Mouse (Mus musculus): Measurements from ENCODE around the gene Ralgds.
"Not testable (repeated sequence)": the region's sequence is repeated elsewhere in the genome, so short reads cannot be mapped to it uniquely, and the experiment has no call there.

Gene Ralgds

GRCm38 (mm10) chr2:28505795-28506194, 7.1 kb upstream of the Ralgds start, which contains the start of gene Gm10134:
TSS of gene Gm10134 (plus strand) at chr2:28506095.
- no peak for DNase-seq (ENCODE audit: low spot score)

DNA sequence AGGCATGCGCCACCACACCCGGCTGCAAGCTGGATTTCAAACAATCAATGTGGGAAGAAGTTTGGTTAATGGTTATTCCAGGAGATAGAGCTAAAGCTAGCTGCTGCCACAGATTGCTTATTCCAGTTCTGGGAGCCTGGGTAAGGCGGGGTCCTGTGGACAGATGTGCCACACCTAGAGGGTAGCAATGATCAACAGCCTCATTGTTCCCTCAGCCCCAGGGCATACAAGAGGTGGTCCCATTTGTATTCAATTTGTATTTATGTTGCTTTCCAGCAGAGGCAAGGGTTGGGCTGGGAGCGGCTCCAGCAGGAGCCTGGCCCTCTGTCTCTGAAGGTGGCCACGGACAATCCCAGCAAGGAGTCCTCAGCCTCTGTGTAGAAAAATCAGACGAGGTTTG, 6.6 kb upstream of the Ralgds start:
- no peak for DNase-seq (ENCODE audit: low spot score)

DNA sequence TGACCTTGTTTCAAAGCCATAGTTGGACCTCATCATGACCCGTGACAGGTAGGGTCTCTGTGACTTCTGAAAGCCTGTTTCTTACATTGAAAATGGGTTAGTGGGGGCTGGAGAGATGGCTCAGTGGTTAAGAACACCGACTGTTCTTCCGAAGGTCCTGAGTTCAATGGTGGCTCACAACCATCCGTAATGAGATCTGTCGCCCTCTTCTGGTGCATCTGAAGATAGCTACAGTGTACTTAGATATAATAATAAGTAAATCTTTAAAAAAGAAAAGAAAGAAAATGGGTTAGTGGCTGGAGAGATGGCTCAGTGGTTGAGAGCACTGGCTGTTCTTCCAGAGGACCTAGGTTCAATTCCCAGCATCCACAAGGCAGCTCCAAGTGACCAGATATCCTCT, 1.3 kb upstream of the Ralgds start:
- not testable (repeated sequence) for DNase-seq (ENCODE audit: low spot score)

GRCm38 (mm10) chr2:28513431-28514370, 776 bp downstream of the Ralgds start:
- DNase-seq (ENCODE audit: low spot score): no peak

DNA sequence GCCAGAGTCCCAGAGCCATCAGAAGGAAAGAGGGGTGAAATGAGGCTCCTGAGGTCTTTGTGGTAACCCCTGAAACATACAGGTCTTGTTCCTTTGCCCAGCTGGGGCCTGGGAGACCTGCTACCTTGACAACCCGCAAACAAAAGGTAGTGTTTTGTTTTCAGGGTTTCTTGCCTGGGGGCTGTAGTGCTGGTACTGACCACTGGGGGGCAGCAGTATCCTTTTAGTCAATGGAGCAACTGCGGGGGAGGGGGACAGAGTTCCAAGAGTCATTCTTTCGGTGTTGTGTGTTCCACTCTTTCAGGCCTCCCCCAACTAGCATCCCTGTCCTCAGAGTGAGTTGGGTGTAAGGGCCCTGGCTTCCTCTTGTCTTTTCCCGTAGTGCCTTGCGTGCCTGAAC, 1.6 kb downstream of the Ralgds start:
- peak; percentile 81 for DNase-seq (ENCODE audit: low spot score)

GRCm38 (mm10) chr2:28517206-28517909, 4.4 kb downstream of the Ralgds start:
- DNase-seq (ENCODE audit: low spot score): peak; percentile 73

DNA sequence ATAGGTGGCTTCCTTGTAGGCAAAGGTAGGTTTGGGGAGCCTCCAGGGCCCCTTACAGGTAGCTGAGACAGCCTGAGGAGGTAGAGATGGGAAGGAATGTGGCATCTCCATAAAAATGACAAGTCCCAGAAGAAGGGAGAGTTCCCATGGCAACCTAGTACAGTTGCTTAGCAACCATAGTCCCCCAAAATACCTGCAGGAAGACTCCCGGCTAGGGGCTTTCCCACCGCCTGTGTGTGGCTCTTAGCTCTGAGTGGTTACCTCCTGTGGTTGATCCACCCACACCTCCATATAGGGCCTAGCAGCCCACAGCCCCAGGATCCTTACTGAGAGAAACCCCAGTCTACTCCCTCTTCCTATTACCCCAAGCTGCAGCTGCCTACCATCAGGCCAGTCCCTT, 5.3 kb downstream of the Ralgds start:
- no peak for DNase-seq (ENCODE audit: low spot score)

DNA sequence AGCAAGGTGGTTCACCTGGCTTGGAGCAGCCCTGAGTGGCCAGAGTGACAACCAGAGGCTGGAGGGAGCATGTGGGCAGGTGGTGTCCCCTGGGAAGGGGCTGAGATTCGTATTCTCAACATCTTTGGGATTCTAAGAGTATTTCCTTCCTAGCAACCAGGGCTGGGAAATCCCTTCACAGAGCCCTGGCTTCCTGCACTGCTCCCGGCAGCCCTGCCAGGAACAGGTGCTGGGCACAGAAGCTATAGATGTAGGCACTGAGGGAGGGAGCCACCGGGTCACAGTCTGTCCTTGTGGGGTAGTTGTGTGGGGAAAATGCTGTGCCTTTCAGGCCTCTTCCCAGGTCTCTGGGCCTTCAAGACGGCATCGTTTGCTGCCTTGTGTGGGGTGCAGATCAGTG, 7.7 kb downstream of the Ralgds start:
- no peak for DNase-seq (ENCODE audit: low spot score)

DNA sequence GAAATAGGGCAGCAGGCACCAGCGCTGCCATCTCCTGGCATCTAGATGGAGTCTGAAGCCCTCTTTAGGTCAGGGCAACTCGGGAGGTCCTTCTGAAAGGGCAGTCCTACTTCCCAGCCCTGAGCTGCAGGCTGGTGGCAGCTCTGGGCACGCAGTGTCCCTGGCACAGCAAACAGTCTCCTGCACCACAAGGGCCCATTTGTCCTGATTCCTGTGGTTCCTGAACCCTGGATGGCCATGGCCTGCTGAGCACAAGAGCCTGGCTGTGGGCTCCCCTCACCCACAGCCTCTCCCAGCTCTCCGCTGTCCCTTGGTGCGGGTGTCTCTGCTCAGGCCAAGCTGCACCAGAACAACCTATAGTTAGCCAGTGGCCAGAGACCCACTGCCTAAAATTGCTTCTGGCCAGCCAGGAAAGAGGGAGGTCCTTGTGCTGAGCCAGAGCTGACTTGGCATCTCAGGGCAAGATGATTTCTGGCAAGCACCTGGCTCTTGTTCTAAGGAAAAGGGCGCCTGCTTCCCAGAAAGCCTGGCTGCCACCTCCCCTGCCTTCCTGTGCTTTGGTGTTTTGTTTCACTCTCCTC, 8.7 kb downstream of the Ralgds start:
- DNase-seq (ENCODE audit: low spot score): no peak

GRCm38 (mm10) chr2:28522166-28522565, 9.2 kb downstream of the Ralgds start:
- DNase-seq (ENCODE audit: low spot score): no peak

- DNase-seq (ENCODE audit: low spot score): peak; percentile 82
These were observed 10.8 kb downstream of the Ralgds start for GRCm38 (mm10) chr2:28523643-28524117.

- DNase-seq (ENCODE audit: low spot score): no peak
These were observed 11.5 kb downstream of the Ralgds start for GRCm38 (mm10) chr2:28524406-28524805.

- DNase-seq (ENCODE audit: low spot score): peak; percentile 34
These were observed 12.5 kb downstream of the Ralgds start for GRCm38 (mm10) chr2:28525219-28525942.

DNA sequence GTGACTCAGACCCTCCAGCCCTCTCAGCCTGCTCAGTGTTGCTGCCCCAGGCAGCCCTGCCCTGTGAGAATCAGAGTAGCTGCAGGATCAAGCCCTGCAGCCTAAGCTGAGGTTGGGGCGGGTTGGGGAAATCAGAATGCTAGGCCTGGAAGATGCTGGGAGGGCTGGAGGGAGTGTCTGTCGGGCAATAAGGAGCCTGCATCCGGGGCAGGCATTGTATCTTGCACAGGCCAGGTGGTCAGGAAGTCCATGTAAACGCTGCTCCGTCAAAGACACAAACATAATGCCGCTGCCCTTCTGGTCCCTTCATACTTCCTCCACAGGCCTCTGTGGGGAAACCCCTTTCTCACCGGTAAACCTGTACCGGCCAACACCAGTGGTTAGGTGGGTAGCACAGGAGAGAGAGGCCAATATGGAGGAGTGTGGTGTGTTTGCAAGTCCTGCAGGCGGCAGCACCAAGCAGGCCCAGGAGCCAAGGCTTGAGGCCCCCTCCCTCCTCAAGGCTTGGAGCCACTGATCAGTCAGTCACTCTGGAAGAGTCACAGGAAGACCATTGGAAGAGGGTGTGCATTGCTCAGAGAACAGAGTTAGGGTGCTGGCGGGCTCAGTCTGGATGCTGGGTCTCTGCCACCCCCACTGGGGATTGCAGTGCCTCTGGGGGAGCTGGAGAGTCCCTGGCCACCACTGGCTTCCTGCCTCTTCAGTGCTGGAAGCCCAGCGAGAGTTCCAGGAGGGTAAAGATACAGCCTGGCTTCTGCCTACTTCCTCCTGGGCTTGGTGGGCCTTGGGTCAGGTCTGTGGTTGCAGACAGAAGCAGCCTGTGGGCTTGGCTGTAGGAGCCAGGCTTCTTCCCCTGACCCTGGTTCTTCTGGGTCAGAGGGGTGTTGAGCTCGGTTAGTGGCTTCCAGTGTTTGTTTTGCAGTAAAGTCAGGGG, 13.3 kb downstream of the Ralgds start:
- no peak for DNase-seq (ENCODE audit: low spot score)

GRCm38 (mm10) chr2:28527436-28528353, 14.8 kb downstream of the Ralgds start:
- DNase-seq (ENCODE audit: low spot score): no peak

DNA sequence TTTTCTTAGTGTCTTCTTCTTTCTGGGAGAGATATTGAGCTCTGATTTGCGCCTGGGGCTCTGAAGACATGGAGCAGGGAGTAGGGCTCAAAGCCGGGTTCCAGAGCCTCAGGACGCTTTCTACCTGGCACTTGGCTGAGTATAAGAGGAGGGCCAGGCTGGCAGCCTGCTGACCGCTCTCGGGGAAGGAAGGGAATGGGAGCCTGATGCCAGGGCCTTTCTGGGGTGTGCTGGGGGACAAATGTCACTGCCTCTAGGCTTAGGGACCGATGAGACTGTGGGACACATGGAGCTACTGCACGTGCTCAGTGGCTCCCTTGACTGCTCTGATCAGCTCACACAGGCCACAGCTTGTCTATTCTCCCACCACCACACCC, 15.4 kb downstream of the Ralgds start:
- no peak for DNase-seq (ENCODE audit: low spot score)

- DNase-seq (ENCODE audit: low spot score): no peak
These were observed 16.9 kb downstream of the Ralgds start for GRCm38 (mm10) chr2:28529856-28530255.

DNA sequence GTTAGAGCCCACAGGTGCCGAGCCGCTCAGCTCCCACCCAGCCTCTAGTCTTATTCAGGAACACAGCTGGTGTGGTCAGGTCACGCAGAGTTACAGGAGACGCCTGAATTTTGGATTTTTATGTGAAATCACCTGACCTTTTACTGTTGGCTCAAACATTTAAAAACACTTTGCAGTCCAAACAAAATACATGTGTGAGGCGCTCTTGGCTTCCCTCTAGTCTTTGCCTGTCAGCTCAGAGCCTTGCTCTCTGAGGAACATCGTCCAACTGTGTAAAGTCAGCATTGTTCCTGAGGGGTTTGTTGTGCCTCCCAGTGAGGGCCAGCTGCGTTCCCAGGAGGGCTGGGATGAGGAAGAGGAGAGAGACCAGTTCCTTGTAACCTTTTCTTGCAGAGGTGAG, 17.4 kb downstream of the Ralgds start:
- DNase-seq (ENCODE audit: low spot score): no peak

- peak; percentile 87 for DNase-seq (ENCODE audit: low spot score)
These were observed 20.2 kb downstream of the Ralgds start for GRCm38 (mm10) chr2:28532938-28533771.
